Mouse (Mus musculus): ENCODE data around the gene Dhcr24.

Dhcr24 gene

DNA sequence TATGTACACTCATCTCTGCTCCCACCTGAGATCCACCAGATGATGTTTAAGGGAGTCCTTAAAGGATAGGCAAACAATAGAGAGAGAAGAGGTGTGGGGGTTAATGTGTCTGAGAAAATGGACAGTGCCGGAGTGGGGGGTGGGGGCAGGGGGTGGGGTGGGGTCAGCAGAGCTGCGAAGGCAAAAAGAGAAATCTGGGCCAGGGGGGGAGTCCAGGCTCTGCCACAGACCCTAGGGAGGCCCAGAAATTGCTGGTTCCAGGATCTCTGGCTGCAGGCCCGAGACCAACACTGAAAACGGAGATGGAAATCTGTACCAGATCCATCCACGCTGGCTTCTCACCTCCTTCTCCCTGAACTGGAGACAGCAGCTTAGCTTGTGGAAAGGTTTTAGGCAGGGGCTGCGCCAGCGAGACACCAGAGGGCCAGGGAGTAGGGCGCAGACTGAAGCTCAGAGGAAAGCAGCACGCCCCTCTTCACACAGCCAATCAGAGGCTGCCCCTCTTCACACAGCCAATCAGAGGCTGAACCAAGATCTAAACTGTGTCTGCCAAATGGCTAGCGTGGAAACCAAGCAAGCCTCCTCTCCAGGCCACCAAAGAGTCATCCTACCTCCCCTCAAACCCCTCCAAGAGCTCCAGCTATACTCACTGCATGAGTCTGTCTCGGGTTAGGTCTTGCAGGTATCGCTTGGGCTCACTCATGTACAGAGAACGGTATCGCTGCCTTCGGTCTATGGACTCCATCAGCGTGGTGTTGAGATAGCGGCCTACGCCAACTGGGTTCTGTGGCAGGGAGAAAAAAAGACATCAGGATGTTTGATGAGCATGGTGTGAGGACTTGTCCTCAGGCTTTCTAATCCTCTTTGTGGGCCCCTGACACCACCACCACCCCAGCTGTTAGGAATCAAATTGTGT lies 46.1 kb downstream of the Dhcr24 start:
- no peak for DNase-seq (ENCODE audit: low read depth)

DNA sequence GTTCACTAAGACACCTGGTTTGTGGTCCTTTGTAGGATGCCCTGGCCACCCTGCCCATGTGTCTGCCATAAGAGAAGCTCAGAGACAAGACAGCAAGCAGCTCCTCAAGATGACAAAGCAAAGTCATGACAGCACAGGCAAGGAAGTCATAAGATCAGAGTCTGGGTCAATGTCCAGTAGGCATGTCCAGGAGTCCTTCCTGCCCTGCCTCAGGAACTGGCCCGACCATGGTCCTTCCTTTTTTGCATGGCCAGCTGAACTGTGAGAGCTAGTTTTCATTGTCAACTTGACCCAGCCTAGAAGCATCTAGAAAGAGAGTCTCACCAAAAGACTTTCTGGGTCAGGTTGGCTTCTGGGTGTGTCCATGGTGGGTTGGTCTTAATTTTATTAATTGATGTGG lies 47.1 kb downstream of the Dhcr24 start:
- no peak for DNase-seq (ENCODE audit: low read depth)

DNA sequence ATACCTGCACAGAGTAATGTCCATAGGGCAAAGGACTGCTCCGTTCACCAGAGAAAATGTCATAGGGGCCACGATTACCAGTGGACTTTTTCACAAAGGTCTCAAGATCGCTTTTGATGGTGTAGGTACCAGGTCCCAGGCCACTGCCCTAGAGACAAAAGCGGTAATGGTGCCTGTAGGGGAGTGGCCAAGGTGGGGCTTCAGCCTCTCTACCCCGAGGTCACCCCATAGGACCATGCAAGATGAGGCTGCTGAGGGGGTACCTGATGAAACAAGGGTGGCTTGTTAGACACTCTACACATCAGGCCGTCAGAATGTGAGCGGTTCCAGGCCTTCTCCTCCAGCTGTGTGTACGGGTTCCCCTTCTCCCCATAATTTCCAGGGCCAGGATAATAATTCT lies 52.3 kb downstream of the Dhcr24 start:
- DNase-seq (ENCODE audit: low read depth) = no peak

DNA sequence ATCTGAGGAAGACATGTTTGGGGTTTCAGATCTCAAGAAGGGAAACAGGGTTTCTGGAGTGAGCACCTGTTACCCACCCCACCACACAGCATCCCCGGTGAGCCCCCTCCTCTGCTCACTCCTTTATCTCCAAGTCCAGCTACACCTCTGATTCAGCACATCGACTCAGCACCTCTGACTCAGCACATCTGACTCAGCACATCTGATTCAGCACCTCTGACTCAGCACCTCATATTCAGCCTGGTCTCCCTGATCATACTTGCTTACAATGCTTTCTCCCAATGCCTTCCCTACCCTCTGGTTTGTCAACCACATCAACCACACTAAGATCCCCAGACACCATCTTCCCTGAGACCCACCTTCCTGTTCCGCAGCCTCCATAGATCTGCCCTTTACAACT lies 52.7 kb downstream of the Dhcr24 start:
- peak; percentile 23 for DNase-seq (ENCODE audit: low read depth)

DNA sequence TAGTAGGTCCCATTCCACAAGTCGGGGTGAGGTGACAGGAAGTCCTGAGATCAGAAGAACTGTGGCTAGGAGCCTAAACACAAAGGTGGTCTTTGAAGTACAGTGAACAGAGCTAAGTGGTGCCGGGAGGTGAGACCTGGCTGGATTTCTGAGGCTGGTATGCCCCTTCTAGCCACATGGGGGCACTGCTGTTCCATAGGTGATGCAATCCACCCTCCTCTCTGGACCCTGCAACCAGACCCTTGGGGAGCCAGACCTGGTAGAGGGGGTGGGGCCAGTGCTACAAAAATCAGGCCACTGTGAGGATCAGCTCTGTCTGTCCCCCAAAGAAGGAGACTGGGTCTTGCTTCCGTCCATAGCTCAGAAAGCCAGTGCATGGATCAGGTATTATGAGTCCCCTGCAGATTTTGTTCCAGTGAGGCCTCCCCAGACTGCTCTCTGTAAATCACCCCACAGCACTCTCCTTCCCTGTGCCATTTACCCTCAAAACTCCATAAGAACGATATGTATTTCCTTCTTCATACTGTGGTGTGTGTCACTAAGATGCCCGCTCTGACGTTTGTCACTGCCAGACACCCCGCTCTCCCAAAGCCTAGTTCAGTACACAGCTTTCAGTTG lies 53.5 kb downstream of the Dhcr24 start:
- DNase-seq (ENCODE audit: low read depth) = peak; percentile 40

DNA sequence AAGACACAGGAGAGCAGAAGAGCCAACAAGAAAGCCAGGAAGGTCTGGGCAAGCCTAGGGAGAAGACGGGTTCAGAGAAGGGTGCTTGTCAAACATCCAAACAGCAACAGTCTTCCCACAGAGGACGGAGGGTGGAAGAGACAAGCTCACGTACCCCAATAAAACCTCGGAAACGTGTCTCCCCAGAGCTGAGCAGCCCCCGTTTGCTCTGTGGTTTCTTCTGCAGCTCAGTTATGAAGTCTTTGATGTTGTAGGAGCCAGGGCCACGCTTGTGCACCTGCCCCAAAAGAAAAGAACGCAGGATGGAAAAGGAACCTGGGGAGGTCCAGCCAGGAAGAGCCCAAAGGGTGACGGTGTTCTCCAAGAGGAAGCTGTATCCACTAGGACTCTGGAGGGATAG lies 54.0 kb downstream of the Dhcr24 start:
- no peak for DNase-seq (ENCODE audit: low read depth)

DNA sequence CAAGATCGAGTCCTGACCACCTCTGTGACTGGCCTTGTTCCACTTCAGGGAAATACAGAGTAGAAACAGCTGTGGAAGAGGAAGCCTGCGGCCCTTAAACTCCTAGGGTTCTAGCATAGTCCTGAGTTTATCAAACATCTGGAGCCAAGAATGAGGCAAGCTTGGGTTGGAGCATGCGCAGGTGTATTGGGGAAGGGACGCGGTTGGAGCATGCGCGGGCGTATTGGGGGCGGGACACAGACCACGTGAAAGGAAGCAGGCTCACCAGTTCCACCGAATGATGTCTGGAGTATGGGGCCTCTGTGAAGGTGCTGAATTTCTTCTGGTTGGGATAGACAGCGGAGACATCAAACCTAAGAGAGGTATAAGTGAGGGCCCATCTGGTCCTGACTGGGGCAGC lies 54.8 kb downstream of the Dhcr24 start:
- DNase-seq (ENCODE audit: low read depth) = no peak

DNA sequence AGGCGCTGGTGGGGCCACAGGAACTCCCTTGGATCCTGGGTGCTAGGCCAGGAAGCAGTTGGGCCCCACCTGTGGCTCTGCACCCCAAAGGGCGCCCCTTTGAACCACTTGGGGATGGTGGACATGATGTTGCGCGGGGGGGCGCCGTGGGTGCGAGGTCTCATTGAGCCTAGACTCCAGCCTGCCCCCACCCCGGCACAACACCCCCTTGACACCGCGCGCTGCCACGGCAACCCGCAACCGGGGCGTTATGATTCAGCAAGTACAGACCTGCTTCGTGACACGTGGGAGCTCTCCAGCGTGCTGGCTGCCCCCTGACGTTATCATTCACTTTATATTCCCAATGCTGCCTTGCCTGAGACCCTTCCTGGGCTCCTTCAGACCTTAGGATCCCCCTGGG lies 56.2 kb downstream of the Dhcr24 start, which contains the start of gene Lexm:
TSS of gene Lexm (minus strand) at position 186 of the 400 bp plus-strand sequence.
- DNase-seq (ENCODE audit: low read depth) = no peak

DNA sequence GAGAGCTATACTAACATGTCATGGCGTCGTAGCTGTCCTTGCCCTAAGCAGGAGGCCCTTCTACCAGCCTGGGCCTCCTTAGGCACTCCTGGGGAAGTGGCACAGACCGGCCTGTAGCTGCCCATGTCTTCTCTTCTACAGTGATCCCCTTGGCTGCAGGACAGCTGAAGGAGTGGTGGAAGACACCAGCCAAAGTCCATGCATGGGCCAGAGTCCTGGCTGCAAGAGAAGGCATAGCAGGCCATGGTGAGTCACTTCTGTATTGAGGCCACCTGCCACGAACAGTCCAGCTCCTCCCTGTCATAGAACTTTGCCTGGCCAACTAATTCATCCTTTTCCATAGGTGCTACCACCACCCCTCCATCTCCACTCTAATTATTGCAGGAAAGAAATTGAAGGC lies 58.1 kb downstream of the Dhcr24 start:
- DNase-seq (ENCODE audit: low read depth) = no peak

DNA sequence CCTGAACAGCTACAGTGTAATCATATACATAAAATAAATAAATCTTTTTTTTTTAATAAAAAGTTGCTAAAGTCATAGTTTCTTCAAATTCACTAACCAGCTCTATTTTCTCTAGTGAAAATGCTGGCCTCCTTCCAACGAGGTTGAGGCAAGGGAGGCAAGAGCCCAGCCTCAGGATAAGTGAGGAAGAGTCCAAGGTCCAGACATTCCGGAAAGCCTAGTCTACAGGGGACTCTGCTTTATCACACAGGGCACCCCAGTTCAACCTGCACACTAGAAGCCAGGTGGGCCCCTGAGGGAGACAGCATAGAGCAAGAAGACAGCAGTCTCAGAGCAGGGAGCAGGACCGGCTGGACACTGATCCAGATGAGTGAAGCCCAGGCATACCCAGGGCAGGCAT lies 60.6 kb downstream of the Dhcr24 start:
- DNase-seq (ENCODE audit: low read depth) = no peak

DNA sequence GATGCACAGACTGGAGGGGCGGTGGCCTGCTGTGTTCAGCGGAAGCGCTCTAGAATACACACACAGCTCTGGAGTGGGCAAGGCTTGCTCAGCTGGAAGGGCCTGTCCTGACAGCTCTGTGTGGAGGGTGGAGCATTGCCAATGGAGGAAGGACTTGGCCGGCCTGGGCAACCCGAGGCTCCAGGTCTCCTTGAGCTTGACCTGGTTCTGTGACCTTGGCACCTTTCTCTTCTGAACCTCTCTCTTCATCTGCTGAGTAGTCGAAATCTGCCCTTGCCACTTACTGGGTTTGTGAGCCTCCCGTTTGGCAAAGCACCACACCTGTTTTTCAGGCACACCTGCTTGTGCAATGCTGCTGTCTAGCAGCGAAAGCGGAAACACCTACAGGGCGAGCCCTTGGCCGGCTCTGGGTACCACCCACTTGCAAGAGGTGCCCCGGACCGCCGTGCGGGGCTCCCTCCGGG lies 61.2 kb downstream of the Dhcr24 start, which contains the start of gene Ttc22:
TSS of gene Ttc22 (plus strand) at position 403 of the 464 bp plus-strand sequence.
- DNase-seq (ENCODE audit: low read depth) = no peak

DNA sequence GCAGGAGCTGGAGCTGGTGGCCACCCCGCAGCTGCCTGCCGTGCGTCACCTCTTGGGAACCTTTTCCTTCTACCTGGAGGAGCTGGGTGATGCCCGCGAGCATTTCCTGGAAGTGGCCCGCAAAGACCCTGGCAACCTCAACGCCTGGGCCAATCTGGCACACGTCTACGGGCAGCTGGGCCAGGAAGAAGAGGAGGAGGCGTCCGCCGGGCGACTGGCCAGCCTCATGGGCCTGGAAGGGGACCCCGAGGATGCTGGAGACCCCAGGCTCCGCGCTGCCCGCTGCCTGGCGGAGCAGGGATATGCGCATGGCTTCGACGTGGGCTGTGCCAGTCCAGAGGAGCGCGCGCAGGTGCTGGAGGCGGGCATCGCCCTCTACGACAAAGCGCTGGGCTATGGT lies 61.9 kb downstream of the Dhcr24 start:
- no peak for DNase-seq (ENCODE audit: low read depth)

DNA sequence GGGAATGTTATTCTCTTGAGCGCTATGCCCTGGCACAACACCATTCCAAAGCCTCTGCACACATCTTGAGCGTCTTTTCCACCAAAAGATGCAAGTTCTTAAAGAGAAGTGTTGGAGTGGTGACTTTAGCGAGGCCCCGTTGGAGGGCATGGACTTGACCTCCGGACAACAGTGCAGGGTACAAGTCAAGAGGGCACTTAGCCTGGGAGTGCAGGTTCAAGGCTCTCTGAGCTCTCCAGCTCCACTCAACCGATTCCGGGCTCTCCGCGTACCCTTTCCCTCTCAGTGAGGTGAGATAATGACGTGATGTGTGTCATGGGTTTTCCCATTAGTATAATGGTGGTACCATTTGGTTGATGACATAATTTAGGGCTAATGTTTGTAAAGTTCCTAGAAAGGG lies 63.4 kb downstream of the Dhcr24 start:
- no peak for DNase-seq (ENCODE audit: low read depth)

DNA sequence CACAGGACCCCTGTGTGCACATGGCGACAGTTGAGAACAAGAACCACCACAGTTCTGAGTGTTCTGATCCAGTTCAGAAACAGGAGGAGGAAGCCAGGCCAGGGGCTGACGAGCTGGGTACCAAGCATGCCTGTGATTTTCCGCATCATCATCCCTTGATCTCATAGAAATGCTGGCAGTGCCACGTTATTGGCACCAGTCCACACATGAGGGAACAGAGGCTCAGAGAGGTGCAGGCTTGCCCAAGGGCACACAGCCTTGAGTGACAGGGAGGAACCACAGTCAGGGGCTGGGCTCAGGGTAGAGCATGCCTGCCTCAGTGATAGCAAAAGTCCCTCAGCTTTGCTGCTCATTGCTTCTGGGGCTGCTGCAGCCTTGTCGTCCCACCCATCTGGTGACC lies 67.0 kb downstream of the Dhcr24 start:
- DNase-seq (ENCODE audit: low read depth) = no peak

DNA sequence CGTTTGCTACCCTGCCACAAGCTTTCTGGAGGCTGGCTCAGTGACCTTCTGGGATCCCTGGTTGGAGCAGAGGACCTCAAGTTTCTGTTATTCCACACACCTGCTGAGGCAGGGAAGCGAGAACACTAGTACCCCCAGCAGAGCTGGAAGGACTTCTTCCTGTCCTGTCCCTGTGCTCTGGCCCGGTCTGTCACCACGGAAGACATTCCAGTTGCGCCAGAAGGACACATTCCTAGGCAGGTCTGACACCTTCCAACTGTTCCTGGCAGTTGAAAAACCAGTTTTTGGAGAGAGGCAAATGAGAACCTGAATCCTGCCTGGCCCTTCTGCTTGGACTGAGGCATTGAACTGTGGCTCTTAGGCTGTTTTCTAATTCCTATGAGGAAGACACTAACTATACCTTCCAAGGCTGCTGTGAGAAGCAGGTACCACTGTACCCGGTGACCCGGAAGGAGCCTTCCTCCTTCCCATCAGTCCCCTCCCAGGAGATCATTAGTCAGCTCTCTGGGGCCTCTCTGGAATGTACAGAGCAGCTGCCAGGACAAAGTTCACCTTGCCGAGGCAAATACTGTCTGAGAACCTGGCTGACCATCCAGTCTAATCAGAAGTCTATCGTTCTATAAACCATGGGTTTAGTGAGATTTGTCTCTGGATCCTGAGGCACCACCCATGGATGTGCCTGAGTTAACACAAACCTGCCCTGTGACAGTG lies 68.0 kb downstream of the Dhcr24 start:
- no peak for DNase-seq (ENCODE audit: low read depth)

DNA sequence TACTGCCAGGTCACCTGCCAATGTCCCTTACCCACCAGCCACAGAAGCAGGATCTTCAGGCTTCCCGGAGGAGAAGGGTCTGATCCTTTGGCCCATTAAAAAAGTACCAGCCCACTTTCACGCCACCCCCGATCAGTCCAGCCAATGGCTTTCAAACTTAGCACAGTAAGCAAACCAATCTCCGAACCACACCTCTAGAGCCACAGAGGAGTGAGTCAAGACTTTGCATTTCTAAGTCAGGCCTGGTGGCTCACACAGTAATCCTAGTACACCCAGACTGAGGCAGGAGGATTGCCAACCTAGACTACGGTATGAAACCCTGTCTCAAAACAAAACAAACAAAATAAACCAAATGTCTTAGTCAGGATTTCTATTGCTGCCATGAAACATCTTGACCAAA lies 68.5 kb downstream of the Dhcr24 start:
- no peak for DNase-seq (ENCODE audit: low read depth)

DNA sequence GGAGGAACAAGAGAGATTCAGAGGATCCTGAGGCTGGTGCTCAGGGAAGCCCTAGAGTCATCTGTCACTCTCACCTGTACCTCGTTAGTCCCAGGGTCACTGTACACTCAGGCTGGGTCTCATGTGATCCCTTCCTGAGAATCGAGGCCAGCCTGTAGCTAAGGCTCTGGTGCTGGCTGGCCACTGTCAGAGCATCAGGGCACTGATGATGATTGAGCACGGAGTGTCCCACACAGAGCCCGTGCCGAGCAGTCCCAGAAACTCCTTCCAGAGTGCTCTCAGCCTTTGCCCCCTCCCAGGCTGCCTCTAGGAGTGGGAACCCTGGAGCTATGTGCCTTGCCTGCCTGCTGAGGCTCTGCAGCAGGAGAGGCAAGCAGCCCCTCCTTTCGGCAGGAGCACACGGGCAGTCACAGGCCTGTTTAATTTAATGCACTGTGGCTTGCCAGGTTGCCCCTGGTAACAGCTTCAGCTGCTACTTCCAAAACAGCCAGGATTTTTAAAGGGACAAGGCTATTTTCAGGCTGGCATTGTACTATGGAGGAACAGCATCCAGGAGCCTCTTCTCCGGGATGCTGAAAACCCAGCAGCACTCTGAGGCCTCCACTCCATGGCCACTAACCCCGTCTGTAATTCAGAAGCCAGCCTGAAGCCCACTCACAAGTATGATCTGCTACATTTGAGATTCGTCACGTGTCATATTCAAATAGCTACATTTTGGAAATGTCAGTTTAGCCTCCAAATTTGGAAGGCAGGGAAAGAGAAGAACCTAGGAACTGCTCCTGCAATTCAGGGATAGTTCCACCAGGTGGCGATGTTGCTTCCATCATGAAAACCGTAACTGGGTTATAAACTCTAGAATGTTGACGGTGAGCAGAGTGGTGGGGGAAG lies 69.7 kb downstream of the Dhcr24 start:
- peak; percentile 41 for DNase-seq (ENCODE audit: low read depth)

DNA sequence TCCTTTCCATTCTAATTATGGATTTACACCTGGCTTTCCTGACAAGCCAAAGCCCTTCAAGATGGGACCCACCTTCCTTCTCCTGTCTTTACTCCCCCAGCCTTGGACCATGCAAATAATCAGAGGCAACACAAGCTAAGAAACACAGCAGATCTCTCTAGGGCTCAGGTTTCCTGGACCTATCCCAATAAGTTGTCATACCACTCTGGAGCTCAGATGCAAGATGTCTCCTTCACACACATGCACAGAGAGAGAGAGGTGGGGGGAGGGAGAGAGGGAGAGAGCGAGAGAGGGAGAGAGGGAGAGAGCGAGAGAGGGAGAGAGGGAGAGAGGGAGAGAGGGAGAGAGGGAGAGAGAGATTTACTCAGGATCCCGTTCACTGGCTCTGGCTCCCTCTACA lies 71.5 kb downstream of the Dhcr24 start:
- no peak for DNase-seq (ENCODE audit: low read depth)

DNA sequence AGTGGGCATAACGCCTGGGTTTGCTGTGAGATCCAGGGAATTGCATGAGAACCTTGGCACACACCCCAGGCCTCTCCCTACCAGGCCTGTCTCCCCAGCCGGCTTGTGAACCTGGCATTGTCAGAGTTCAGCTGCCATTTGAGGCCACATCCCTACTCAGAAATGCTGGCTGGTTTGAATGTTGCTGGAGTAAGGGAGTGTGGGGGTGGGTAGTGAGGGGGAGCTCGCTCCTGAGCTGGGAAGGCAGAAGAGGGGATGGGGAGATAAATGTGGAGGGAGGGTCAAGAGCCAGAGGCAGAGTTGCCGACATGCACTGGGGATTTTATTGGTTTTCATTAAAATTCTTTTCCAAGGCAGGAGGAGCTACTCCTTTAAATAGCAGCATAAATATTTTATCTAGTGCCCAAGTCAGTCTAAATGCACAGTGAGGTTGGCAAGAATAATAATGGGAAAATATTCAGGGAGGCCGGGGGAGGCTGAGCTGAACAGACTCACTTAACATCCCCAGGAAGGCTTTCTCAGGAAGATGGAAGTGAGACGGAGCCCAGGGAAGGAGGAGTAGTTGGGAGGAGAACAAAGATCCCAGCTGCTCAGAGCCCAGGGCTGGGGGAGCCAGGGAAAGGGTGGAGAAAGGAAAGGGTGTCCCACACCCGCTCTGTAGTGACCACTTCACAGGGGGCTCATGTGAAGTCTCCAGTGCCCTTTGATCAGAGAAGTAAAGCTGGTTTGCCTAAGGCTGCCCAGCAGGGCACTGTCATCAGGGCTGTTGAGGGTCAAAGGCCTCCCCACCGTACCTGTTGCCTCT lies 72.6 kb downstream of the Dhcr24 start:
- no peak for DNase-seq (ENCODE audit: low read depth)

DNA sequence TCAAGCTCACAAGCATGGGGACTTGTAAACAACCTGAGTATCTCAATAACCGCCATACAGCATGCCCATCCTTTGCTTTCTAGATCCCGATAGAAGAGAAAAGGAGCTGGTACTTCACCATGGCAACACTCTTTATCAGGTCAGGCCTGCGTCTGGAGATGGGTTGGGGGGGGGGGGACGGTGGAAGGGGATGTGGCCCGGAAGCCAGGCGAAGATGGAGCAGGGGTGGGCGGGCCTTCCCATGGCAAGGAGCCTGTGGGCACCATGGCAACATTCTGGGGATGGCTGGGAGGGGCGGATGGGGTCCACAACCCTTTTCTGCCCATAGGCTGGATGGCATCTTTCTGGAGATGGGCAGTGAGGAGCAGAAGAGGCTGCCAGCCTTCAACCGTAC lies 73.2 kb downstream of the Dhcr24 start:
- DNase-seq (ENCODE audit: low read depth) = no peak
